Mouse (Mus musculus): ENCODE data around the gene Atrx.
A peak's percentile ranks its signal among the peaks of the same experiment; 100 is the strongest.
"Not testable (repeated sequence)": the region's sequence is repeated elsewhere in the genome, so short reads cannot be mapped to it uniquely, and the experiment has no call there.

Atrx gene

GRCm38 (mm10) chrX:105928861-105929477 lies at the start of gene Atrx:
TSS of gene Atrx (minus strand) at chrX:105929403.
- DNase-seq (ENCODE audit: low read depth): peak; percentile 85

- DNase-seq (ENCODE audit: low read depth): not testable (repeated sequence)
These were observed 27.9 kb upstream of the Atrx start for GRCm38 (mm10) chrX:105957091-105957490.

GRCm38 (mm10) chrX:105953999-105954398 lies 24.8 kb upstream of the Atrx start:
- no peak for DNase-seq (ENCODE audit: low read depth)

- DNase-seq (ENCODE audit: low read depth): peak; percentile 12
These were observed 17.2 kb upstream of the Atrx start for GRCm38 (mm10) chrX:105946357-105946756.

GRCm38 (mm10) chrX:105939245-105939644 lies 10.0 kb upstream of the Atrx start:
- no peak for DNase-seq (ENCODE audit: low read depth)

GRCm38 (mm10) chrX:105937736-105938135 lies 8.5 kb upstream of the Atrx start:
- no peak for DNase-seq (ENCODE audit: low read depth)

GRCm38 (mm10) chrX:105934341-105934740 lies 5.1 kb upstream of the Atrx start:
- DNase-seq (ENCODE audit: low read depth): no peak

GRCm38 (mm10) chrX:105929478-105930038 lies 355 bp upstream of the Atrx start:
- no peak for DNase-seq (ENCODE audit: low read depth)

GRCm38 (mm10) chrX:105927941-105928860 lies 1.0 kb downstream of the Atrx start:
- DNase-seq (ENCODE audit: low read depth): peak; percentile 60

- DNase-seq (ENCODE audit: low read depth): peak; percentile 79
These were observed 3.0 kb downstream of the Atrx start for GRCm38 (mm10) chrX:105926121-105926735.

- DNase-seq (ENCODE audit: low read depth): no peak
These were observed 4.7 kb downstream of the Atrx start for GRCm38 (mm10) chrX:105924326-105925070.

- no peak for DNase-seq (ENCODE audit: low read depth)
These were observed 5.3 kb downstream of the Atrx start for GRCm38 (mm10) chrX:105923896-105924295.

GRCm38 (mm10) chrX:105922986-105923385 lies 6.2 kb downstream of the Atrx start:
- not testable (repeated sequence) for DNase-seq (ENCODE audit: low read depth)

GRCm38 (mm10) chrX:105921421-105921820 lies 7.8 kb downstream of the Atrx start:
- DNase-seq (ENCODE audit: low read depth): peak; percentile 77

GRCm38 (mm10) chrX:105911728-105912127 lies 17.5 kb downstream of the Atrx start:
- no peak for DNase-seq (ENCODE audit: low read depth)

GRCm38 (mm10) chrX:105901611-105902010 lies 27.6 kb downstream of the Atrx start:
- no peak for DNase-seq (ENCODE audit: low read depth)

GRCm38 (mm10) chrX:105886921-105887320 lies 42.3 kb downstream of the Atrx start:
- DNase-seq (ENCODE audit: low read depth): no peak

- DNase-seq (ENCODE audit: low read depth): peak; percentile 64
These were observed 64.8 kb downstream of the Atrx start for GRCm38 (mm10) chrX:105864367-105864766.

GRCm38 (mm10) chrX:105824462-105824861 lies 104.7 kb downstream of the Atrx start:
- no peak for DNase-seq (ENCODE audit: low read depth)

- DNase-seq (ENCODE audit: low read depth): no peak
These were observed 134.3 kb downstream of the Atrx start for GRCm38 (mm10) chrX:105794806-105795403.

GRCm38 (mm10) chrX:105773281-105773680 lies 155.9 kb downstream of the Atrx start:
- DNase-seq (ENCODE audit: low read depth): no peak
